Mouse (Mus musculus) spleen, adult 2 months (tissue): ENCODE data around the gene Prpf6.

Experiments used
- CTCF ChIP-seq: fragments of 200-500 bp; IDR thresholded peaks from 2 replicates; pipeline ENCODE4 v1.5.1; 2011; ENCODE audit warnings: mild to moderate bottlenecking, inconsistent platforms; ENCODE audit not compliant: insufficient read depth, insufficient read length, insufficient replicate concordance; ENCODE audit errors: extremely low read depth
- POLR2A ChIP-seq: fragments of 200-500 bp; IDR thresholded peaks from 2 replicates; pipeline ENCODE4 v1.6.1; 2011; ENCODE audit warnings: low read depth, low read length, inconsistent platforms

DNA sequence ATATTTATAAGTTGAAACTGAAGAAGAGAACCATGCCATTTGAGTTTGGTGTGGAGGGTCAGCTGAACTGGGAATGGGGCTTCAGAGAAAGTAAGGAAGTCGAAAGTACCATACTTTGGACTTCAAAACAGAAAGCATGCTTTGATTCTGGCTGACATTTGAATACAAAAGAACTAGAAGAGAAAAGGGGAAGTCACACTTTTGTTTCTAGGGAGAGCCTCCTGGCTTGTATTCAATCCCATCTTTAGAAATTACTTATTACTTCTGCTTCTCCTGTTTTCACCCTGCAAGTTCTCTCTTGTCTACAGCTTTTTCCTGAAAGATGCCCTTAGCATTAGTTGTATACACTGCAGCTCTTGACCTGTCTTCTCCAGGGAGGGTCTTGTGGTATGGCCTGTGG, 43.4 kb upstream of the Prpf6 start:
- TF ChIP-seq POLR2A (no peak), CTCF (no peak)
